ENCODE assay signal across 8 mouse cellular contexts in the genomic region with DNA sequence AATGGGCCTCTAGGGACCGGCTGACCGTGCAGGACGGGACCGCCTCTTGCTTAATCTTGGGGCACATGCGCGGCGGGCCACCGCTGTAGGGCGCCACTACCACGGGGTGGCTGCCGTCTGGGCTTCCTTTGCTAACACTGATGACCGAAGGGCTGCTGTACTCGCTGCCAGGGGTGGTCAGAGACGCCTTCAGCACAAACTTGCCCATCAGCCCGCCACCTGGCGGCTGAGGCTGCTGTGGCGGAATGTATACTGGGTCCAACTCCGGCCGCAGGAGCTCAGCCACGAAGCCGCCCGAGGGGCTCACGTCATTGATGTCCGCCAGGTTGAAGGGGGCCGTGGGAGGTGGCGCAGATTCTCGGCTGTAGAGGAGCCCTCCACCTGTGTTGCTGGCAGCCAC. TPM values are rescaled to one million over a fixed set of nuclear protein-coding genes. Genes with fewer than 3 reads are reported as not detected.
DNase-seq lines count a peak whose midpoint lies in the region; ATAC-seq and TF ChIP-seq lines count a peak whose summit lies in the region.

No protein-coding gene starts in this region.

- no peaks in the 10 kb centered on the region for H3K36me3 ChIP-seq in forebrain, embryonic 10.5 days (replicated peaks)
- 0 out of 2 replicates have a peak, but pooled peaks cover 4% of the 10 kb centered on the region for H3K36me3 ChIP-seq in heart, embryonic 14.5 days (ENCODE audit: control insufficient read depth, insufficient read depth, low read length)
- no peaks in the 10 kb centered on the region for H3K36me3 ChIP-seq in kidney, postnatal 0 days (ENCODE audit: insufficient read depth, low read length)
- H3K36me3 ChIP-seq in liver, embryonic 12.5 days: no peaks in the 10 kb centered on the region

- peak overlapping the region; percentile 73 for H3K4me3 ChIP-seq in forebrain, embryonic 10.5 days
- H3K4me3 ChIP-seq in heart, embryonic 14.5 days (ENCODE audit: control insufficient read depth in 1 of 2, insufficient read depth in 1 of 2, low read depth in 1 of 2, low read length in 2 of 2): peak overlapping the region; percentile 54 to 69
- H3K4me3 ChIP-seq in kidney, postnatal 0 days (replicated peaks; ENCODE audit: low read depth, low read length): peak overlapping the region; percentile 68
- peak overlapping the region; percentile 60 for H3K4me3 ChIP-seq in liver, embryonic 12.5 days

- H3K27me3 ChIP-seq in forebrain, embryonic 10.5 days (ENCODE audit: poor library complexity, severe bottlenecking): peaks cover 68% of the 10 kb centered on the region
- H3K27me3 ChIP-seq in heart, embryonic 14.5 days (ENCODE audit: control insufficient read depth, insufficient read depth, low read length): no peaks in the 10 kb centered on the region
- H3K27me3 ChIP-seq in kidney, postnatal 0 days (ENCODE audit: insufficient read depth, low read length): no peaks in the 10 kb centered on the region
- peaks cover 69% of the 10 kb centered on the region for H3K27me3 ChIP-seq in liver, embryonic 12.5 days (replicated peaks)

- DNase-seq in cerebellum, adult 8-10 months: no peak
- peak; percentile 84 for DNase-seq in forebrain, embryonic 10.5 days (ENCODE audit: extremely low spot score, low spot score)
- DNase-seq in kidney, postnatal 0 days (ENCODE audit: low spot score): peak; percentile 90
- peak; percentile 49 for DNase-seq in naive thymus-derived CD4-positive, alpha-beta T cell, adult 2 months (ENCODE audit: low read depth)
- peak; percentile 61 to 74 for DNase-seq in spleen, postnatal 4 days (ENCODE audit: low spot score in 2 of 2)

- H3K9me3 ChIP-seq in forebrain, embryonic 10.5 days: no peaks in the 10 kb centered on the region
- H3K9me3 ChIP-seq in heart, embryonic 14.5 days (ENCODE audit: control insufficient read depth, low read length): no peaks in the 10 kb centered on the region
- no peaks in the 10 kb centered on the region for H3K9me3 ChIP-seq in kidney, postnatal 0 days (replicated peaks; ENCODE audit: low read length)
- H3K9me3 ChIP-seq in liver, embryonic 12.5 days (replicated peaks): no peaks in the 10 kb centered on the region

- peak overlapping the region; percentile 81 for H3K4me2 ChIP-seq in heart, embryonic 14.5 days (ENCODE audit: low read length)
- H3K4me2 ChIP-seq in kidney, postnatal 0 days (ENCODE audit: low read length): peak overlapping the region; percentile 97
- peak overlapping the region; percentile 83 for H3K4me2 ChIP-seq in liver, embryonic 12.5 days

- H3K4me1 ChIP-seq in forebrain, embryonic 10.5 days: peaks cover 38% of the 10 kb centered on the region
- peaks cover 10 to 13% of the 10 kb centered on the region in 2 experiments; a peak in 2 of 4 replicates for H3K4me1 ChIP-seq in heart, embryonic 14.5 days (ENCODE audit: control insufficient read depth in 2 of 2, insufficient read depth in 2 of 2, low read length in 2 of 2)
- peaks cover 6% of the 10 kb centered on the region; the same call in 1 of the 2 replicates for H3K4me1 ChIP-seq in kidney, postnatal 0 days (replicated peaks; ENCODE audit: insufficient read depth, low read length)
- peaks cover 31% of the 10 kb centered on the region for H3K4me1 ChIP-seq in liver, embryonic 12.5 days

- peak overlapping the region; percentile 51; the same call in 1 of the 2 replicates for H3K27ac ChIP-seq in forebrain, embryonic 10.5 days
- H3K27ac ChIP-seq in heart, embryonic 14.5 days (replicated peaks in 1 of 2; ENCODE audit: control insufficient read depth in 1 of 2, insufficient read depth in 1 of 2, low read depth in 2 of 2, low read length in 2 of 2): no peak overlapping the region
- no peak overlapping the region for H3K27ac ChIP-seq in kidney, postnatal 0 days
- no peak overlapping the region for H3K27ac ChIP-seq in liver, embryonic 12.5 days

- peak overlapping the region; percentile 83 for H3K9ac ChIP-seq in heart, embryonic 14.5 days (ENCODE audit: low read length)
- peak overlapping the region; percentile 78 for H3K9ac ChIP-seq in kidney, postnatal 0 days (ENCODE audit: low read depth, low read length)
- H3K9ac ChIP-seq in liver, embryonic 12.5 days: peak overlapping the region; percentile 13; the same call in 1 of the 2 replicates

- peak; percentile 89 for TF ChIP-seq CTCF in kidney, postnatal 0 days (IDR thresholded peaks at IDR 0.05; ENCODE audit: low read depth)

- WGBS in forebrain, embryonic 10.5 days: under 1% methylated on average over 27 of the region's 27 CpGs
- WGBS in heart, embryonic 14.5 days: under 1% methylated on average over 26 of the region's 27 CpGs
- 1% methylated on average over 27 of the region's 27 CpGs for WGBS in kidney, postnatal 0 days
- under 1% methylated on average over 27 of the region's 27 CpGs for WGBS in liver, embryonic 12.5 days (ENCODE audit: insufficient replicate concordance)

- 0 out of 2 replicates have a peak, but pooled peaks have one; percentile 17 for ATAC-seq in cerebellum, adult (ENCODE audit: insufficient number of reproducible peaks, low FRiP score, low TSS enrichment)
- ATAC-seq in heart, embryonic 14.5 days (ENCODE audit: insufficient number of reproducible peaks, insufficient read depth, low FRiP score, low read depth): 0 out of 2 replicates have a peak, but pooled peaks have one; percentile 10
- ATAC-seq in kidney, postnatal 0 days (replicated peaks; ENCODE audit: low FRiP score, low read depth): peak; percentile 45
- ATAC-seq in liver, embryonic 12.5 days: 0 out of 2 replicates have a peak, but pooled peaks have one; percentile 21

RNA-seq across cellular contexts. Expression of a gene that starts 2.0 kb away (rescaled TPM):
- 0.80 and 0.83 TPM in 2 replicates for polyA plus RNA-seq in forebrain, embryonic 10.5 days (2016; fragmentation: Nextera tagmentation; extraction: Ambion mirVana)
- 4.0 and 4.2 TPM in 2 replicates for polyA plus RNA-seq in heart, embryonic 14.5 days (2014; fragmentation: Nextera tagmentation; extraction: Ambion mirVana)
- 6.6 and 7.3 TPM in 2 replicates for polyA plus RNA-seq in kidney, postnatal 0 days (2015; fragmentation: Nextera tagmentation; extraction: Ambion mirVana)
- polyA plus RNA-seq in liver, embryonic 12.5 days (2016; fragmentation: Nextera tagmentation; extraction: Ambion mirVana): 0.58 and 0.59 TPM in 2 replicates

Comparison
In these comparisons a context has a peak if more than half of its experiments do, and no peak if none do; other contexts are left out.
1. H3K9ac ChIP-seq: peak in every context shown above with its lines; median percentile 83 in heart, embryonic 14.5 days; 78 in kidney, postnatal 0 days; 13 in liver, embryonic 12.5 days.